Mouse (Mus musculus) myocyte (in vitro differentiated cells): ENCODE measurements around the gene Lrrc32.

Source experiments
- E2F4 ChIP-seq: IDR thresholded peaks from one replicate; pipeline ENCODE4 v1.6.1; 2011; ENCODE audit warnings: mild to moderate bottlenecking, control low read depth, moderate library complexity; ENCODE audit not compliant: insufficient read depth
- MAX ChIP-seq: IDR thresholded peaks from one replicate; pipeline ENCODE4 v1.6.1; 2011; ENCODE audit warnings: low read depth, mild to moderate bottlenecking, control low read depth
- POLR2A ChIP-seq: IDR thresholded peaks from one replicate; pipeline ENCODE4 v1.6.1; 2011; ENCODE audit warnings: low read depth, mild to moderate bottlenecking, control low read depth, moderate library complexity; ENCODE audit not compliant: insufficient read length
- REST ChIP-seq: IDR thresholded peaks from one replicate; pipeline ENCODE4 v1.6.1; 2011; ENCODE audit warnings: mild to moderate bottlenecking, control low read depth, moderate library complexity; ENCODE audit not compliant: insufficient read depth, insufficient read length
- USF1 ChIP-seq: IDR thresholded peaks from one replicate; pipeline ENCODE4 v1.6.1; 2011; ENCODE audit warnings: low read depth, mild to moderate bottlenecking, control low read depth, moderate library complexity

DNA sequence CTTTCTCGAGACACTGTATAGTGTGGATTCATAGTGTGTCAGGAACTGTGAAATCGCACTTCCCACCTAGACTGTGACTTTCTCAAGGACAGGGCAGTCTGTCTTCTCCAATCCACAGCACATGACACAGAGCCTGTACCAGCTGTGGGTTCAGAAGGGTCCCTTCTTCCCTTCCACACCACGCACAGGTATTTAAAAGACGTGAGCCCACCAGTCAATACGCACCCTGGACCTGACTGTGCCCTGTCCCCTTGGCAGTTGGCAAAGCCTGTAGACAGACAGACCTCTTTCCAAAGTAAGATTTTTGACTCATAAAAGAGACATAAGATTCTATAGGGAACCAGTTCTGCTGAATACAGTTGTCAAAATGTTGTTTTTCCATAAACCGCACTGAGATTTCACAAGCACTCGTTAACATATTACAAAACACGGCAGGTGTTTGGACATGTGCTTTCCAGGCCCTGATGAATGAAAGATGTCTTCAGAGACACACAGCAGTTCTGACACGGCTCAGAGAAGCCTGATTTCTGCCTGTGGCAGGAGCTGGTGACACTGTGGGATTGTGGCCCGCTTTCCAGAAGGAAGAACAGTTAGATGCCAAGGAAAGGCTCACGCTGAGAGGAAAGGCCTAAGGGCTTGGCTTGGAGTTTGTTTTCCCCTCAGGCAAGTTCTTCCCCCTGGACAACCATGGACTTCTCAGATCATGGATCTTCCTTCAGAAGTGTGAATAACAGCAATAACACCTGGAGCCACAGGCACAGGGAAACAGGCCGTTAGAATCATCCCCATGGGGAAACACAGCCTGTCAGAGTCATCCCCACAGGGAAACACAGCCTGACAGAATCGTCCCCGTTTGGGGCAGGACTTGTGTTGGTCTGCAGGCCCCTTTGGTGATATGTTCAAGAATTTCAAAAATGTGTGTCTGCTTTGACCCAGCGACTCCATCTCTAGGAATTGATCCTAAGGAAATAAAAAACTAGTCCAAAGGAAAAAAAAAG is 22.2 kb downstream of the Lrrc32 start:
- TF ChIP-seq E2F4 (no peak), USF1 (no peak), POLR2A (no peak), MAX (no peak), REST (no peak)
